Mouse (Mus musculus) liver, embryonic 15.5 days (tissue): ENCODE measurements around the gene Stx8. TPM values are rescaled to one million over a fixed set of nuclear protein-coding genes. Genes with fewer than 3 reads are reported as not detected.

Source experiments
- ATAC-seq: fragments of 200-750 bp; cut with Nextera tagmentation; 2 replicates; pipeline ENCODE4 v1.8.0; 2017; ENCODE audit warnings: moderate number of reproducible peaks, mild to moderate bottlenecking, moderate library complexity; ENCODE audit not compliant: insufficient read depth
- H3K27ac ChIP-seq: fragments of 300-500 bp; sonication (generic); replicated peaks from 2 replicates; pipeline ENCODE4 v1.5.1; 2015; ENCODE audit warnings: mild to moderate bottlenecking, inconsistent platforms
- H3K27me3 ChIP-seq: fragments of 300-500 bp; sonication (generic); 2 replicates; pipeline ENCODE4 v1.6.1; 2015; ENCODE audit warnings: mild to moderate bottlenecking, inconsistent platforms
- H3K36me3 ChIP-seq: fragments of 300-500 bp; sonication (generic); replicated peaks from 2 replicates; pipeline ENCODE4 v1.6.1; 2015; ENCODE audit warnings: moderate library complexity, mild to moderate bottlenecking, inconsistent platforms
- H3K4me1 ChIP-seq: fragments of 300-500 bp; sonication (generic); replicated peaks from 2 replicates; pipeline ENCODE4 v1.6.1; 2015; ENCODE audit warnings: inconsistent platforms
- H3K4me2 ChIP-seq: fragments of 300-500 bp; sonication (generic); 2 replicates; pipeline ENCODE4 v1.6.1; 2015; ENCODE audit warnings: moderate library complexity, mild to moderate bottlenecking, inconsistent platforms
- H3K4me3 ChIP-seq: fragments of 300-500 bp; sonication (generic); replicated peaks from 2 replicates; pipeline ENCODE4 v1.5.1; 2015; ENCODE audit warnings: mild to moderate bottlenecking, inconsistent platforms
- H3K9ac ChIP-seq: fragments of 300-500 bp; sonication (generic); 2 replicates; pipeline ENCODE4 v1.6.1; 2015; ENCODE audit warnings: moderate library complexity, mild to moderate bottlenecking, inconsistent platforms
- H3K9me3 ChIP-seq: fragments of 300-500 bp; sonication (generic); replicated peaks from 2 replicates; pipeline ENCODE4 v1.6.1; 2016; ENCODE audit warnings: inconsistent platforms
- WGBS: fragments of 180-500 bp; shearing (Covaris S2); methylation state at CpG from one replicate; pipeline ENCODE4 v1.1.7; 2015; ENCODE audit warnings: mixed read lengths; ENCODE audit not compliant: insufficient replicate concordance; 5-methylcytosine and 5-hydroxymethylcytosine counted together
- microRNA-seq: library from miRNA; unstranded; fragments of <30 nt; microRNA quantifications from one replicate; pipeline ENCODE4, GENCODE M21; 2016
- polyA plus RNA-seq: library from polyadenylated mRNA; unstranded; fragments of >200 nt; fragmentation: Nextera tagmentation; extraction: Ambion mirVana; gene quantifications from 2 replicates; pipeline ENCODE4 v1.2.1, GENCODE M21; 2015

Gene Stx8
- polyA plus RNA-seq, 1 experiment from 2014 or later: 20.0 TPM

DNA sequence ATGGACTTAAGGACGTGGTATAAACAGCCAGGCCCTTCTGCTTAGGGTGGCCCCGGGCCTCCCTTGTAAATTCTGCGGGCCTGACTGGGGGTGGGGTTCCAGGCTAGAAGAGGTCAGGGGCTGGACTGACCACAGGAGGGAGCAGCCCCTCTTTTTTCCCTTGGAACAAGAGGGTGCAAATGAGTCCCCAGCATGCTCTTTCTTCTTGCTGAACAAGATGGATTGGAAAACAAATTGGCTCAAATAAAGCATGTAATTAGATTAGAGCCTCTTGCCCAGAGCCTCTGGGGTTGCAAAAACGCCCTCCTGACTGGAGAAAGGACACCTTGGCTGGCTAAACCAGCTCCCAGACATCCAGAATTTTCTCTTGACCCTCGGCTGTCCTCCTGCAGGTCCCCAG, 273.8 kb downstream of the Stx8 start:
- Histone ChIP-seq H3K9me3 (no peaks in the 10 kb centered on the region), H3K4me1 (no peaks in the 10 kb centered on the region), H3K27ac (no peak overlapping the region), H3K4me2 (no peak overlapping the region), H3K27me3 (no peaks in the 10 kb centered on the region), H3K36me3 (no peaks in the 10 kb centered on the region), H3K4me3 (no peak overlapping the region), H3K9ac (no peak overlapping the region)
- no peak for ATAC-seq
- 38% methylated on average over 5 of the region's 5 CpGs for WGBS

- H3K27ac ChIP-seq: no peak overlapping the region
- H3K4me3 ChIP-seq: no peak overlapping the region
- ATAC-seq: no peak
- no peaks in the 10 kb centered on the region for H3K36me3 ChIP-seq
- H3K9me3 ChIP-seq: no peaks in the 10 kb centered on the region
- 67% methylated on average over 16 of the region's 16 CpGs for WGBS
- H3K27me3 ChIP-seq: no peaks in the 10 kb centered on the region
- H3K9ac ChIP-seq: no peak overlapping the region
- no peaks in the 10 kb centered on the region for H3K4me1 ChIP-seq
- H3K4me2 ChIP-seq: no peak overlapping the region
Observed at GRCm38 (mm10) chr11:68244254-68244991, 278.4 kb downstream of the Stx8 start.

GRCm38 (mm10) chr11:68244992-68245261, 278.9 kb downstream of the Stx8 start:
- ATAC-seq: no peak
- H3K4me1 ChIP-seq: no peaks in the 10 kb centered on the region

GRCm38 (mm10) chr11:68247897-68248296, 281.9 kb downstream of the Stx8 start:
- H3K4me3 ChIP-seq: no peak overlapping the region
- 46% methylated on average over 6 of the region's 6 CpGs for WGBS
- H3K36me3 ChIP-seq: no peaks in the 10 kb centered on the region
- H3K4me2 ChIP-seq: no peak overlapping the region
- no peak for ATAC-seq
- H3K9me3 ChIP-seq: no peaks in the 10 kb centered on the region
- H3K9ac ChIP-seq: no peak overlapping the region
- H3K4me1 ChIP-seq: no peaks in the 10 kb centered on the region
- no peak overlapping the region for H3K27ac ChIP-seq
- H3K27me3 ChIP-seq: no peaks in the 10 kb centered on the region

More at GRCm38 (mm10) chr11:68244992-68245261, 278.9 kb downstream of the Stx8 start:
- no peaks in the 10 kb centered on the region for H3K27me3 ChIP-seq
- H3K4me3 ChIP-seq: no peak overlapping the region
- H3K27ac ChIP-seq: no peak overlapping the region
- H3K9me3 ChIP-seq: no peaks in the 10 kb centered on the region
- WGBS: 60% methylated on average over 5 of the region's 5 CpGs
- H3K4me2 ChIP-seq: no peak overlapping the region
- no peak overlapping the region for H3K9ac ChIP-seq
- H3K36me3 ChIP-seq: no peaks in the 10 kb centered on the region

DNA sequence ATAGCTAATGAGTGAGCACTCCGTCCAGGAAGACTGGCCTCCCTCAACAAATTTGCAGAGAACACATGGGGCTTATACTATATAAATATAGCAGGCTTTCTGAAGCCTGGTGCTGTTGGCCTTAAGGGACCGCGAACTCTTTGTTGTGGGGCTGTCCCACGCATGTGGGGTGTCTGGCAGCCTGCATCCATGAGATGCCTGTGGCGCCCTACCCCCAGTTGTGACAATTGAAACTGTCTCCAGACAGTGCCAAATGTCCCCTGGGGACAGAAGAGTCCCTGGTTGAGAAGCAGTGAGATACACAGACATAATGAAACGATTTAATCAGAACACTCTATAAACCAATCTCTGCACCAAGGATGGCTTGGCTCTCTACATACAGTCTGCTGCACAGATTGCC, 284.1 kb downstream of the Stx8 start:
- H3K9me3 ChIP-seq: no peaks in the 10 kb centered on the region
- ATAC-seq: no peak
- no peak overlapping the region for H3K4me3 ChIP-seq
- no peak overlapping the region for H3K9ac ChIP-seq
- no peak overlapping the region for H3K27ac ChIP-seq
- H3K4me2 ChIP-seq: no peak overlapping the region
- H3K27me3 ChIP-seq: no peaks in the 10 kb centered on the region
- 62% methylated on average over 6 of the region's 6 CpGs for WGBS
- no peaks in the 10 kb centered on the region for H3K36me3 ChIP-seq
- H3K4me1 ChIP-seq: no peaks in the 10 kb centered on the region

DNA sequence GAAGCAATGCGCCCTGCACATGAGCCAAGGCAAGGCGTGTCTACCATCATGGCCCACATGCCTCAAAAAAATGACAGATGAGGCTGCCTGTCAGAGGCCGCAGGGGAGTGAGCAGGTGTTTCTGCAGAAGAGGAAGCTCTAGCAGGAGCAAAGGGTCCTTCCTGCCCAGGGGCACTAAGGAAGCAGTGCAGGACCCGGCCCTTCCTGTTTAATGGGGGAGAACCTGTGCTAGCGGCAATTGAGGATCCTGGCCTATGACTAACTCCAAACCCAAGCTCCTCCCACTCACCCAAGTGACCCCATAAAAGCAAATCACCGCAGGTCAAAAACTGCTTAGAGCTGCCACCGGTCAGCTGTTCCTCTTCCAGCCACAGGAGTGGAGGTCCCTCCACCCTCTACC, 287.5 kb downstream of the Stx8 start:
- Histone ChIP-seq H3K27ac (no peak overlapping the region), H3K4me3 (no peak overlapping the region), H3K4me2 (no peak overlapping the region), H3K36me3 (no peaks in the 10 kb centered on the region), H3K27me3 (no peaks in the 10 kb centered on the region), H3K9me3 (no peaks in the 10 kb centered on the region), H3K9ac (no peak overlapping the region), H3K4me1 (no peaks in the 10 kb centered on the region)
- 25% methylated on average over 7 of the region's 7 CpGs for WGBS
- no peak for ATAC-seq

Small RNAs within 50 kb of the gene (microRNA-seq; reads per million reads assigned to microRNA genes)
- not detected for gene Mir6406

Other genes starting within 250 kb of the Stx8 start
- gene Glp2r, start 195.0 kb upstream of the Stx8 start, polyA plus RNA-seq: 0.31 and 0.36 TPM in 2 replicates
- not detected in 2 replicates for gene Gsg1l2, start 191.6 kb upstream of the Stx8 start, polyA plus RNA-seq
- 0.75 and 1.2 TPM in 2 replicates for gene Dhrs7c, start 168.0 kb upstream of the Stx8 start, polyA plus RNA-seq
- not detected in 2 replicates for gene Usp43, start 44.0 kb upstream of the Stx8 start, polyA plus RNA-seq
- not detected in 2 replicates for gene Cfap52, start 542 bp upstream of the Stx8 start, polyA plus RNA-seq